Mouse (Mus musculus): ENCODE results near the gene Zcchc2. TPM values are rescaled to one million over a fixed set of nuclear protein-coding genes. Genes with fewer than 3 reads are reported as not detected.

The Zcchc2 gene
- polyA plus RNA-seq, 1 experiment from 2014 or later: 2.4 TPM

GRCm38 (mm10) chr1:105993196-105993595 is 3.0 kb downstream of the Zcchc2 start:
- Histone ChIP-seq H3K27ac (ENCODE audit: low read depth, low read length) (peak overlapping the region; percentile 71), H3K36me3 (ENCODE audit: control insufficient read depth, insufficient read depth, low read length) (no peaks in the 10 kb centered on the region), H3K27me3 (ENCODE audit: control insufficient read depth, insufficient read depth, low read length) (no peaks in the 10 kb centered on the region), H3K4me1 (ENCODE audit: control insufficient read depth, insufficient read depth, low read length) (peaks cover 20% of the 10 kb centered on the region; the same call in 1 of the 2 replicates), H3K4me2 (peak overlapping the region; percentile 95), H3K9ac (ENCODE audit: low read depth, low read length) (peak overlapping the region; percentile 85), H3K9me3 (replicated peaks; ENCODE audit: control insufficient read depth, low read length) (no peaks in the 10 kb centered on the region), H3K4me3 (ENCODE audit: low read depth, low read length) (peak overlapping the region; percentile 71)
- ATAC-seq (replicated peaks; ENCODE audit: insufficient number of reproducible peaks, low FRiP score, low TSS enrichment): no peak
- 7% methylated on average over 7 of the region's 7 CpGs for WGBS (ENCODE audit: insufficient replicate concordance)

- peak; percentile 76 for ATAC-seq (replicated peaks; ENCODE audit: insufficient number of reproducible peaks, low FRiP score, low TSS enrichment)
These were observed 3.5 kb downstream of the Zcchc2 start for GRCm38 (mm10) chr1:105993601-105994209.

DNA sequence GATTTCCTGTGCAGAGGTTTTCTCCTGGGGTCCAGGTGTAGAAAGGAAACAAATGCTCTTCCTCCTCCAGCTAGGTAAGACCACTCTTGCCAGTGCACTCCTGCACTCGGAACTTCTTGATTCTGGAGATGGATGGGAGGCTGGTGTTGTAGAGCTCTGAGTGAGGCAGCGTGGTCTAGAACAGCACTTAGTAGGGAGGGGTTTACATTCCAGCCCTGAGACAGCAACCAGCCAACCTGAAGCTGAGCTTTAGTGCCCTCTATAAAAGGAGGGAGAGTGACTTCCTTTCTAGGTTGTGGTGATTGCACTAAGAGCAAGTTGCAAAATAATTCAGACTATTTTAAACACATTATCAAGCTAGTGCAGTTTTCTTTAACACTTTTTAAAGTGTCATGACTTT is 5.8 kb downstream of the Zcchc2 start:
- no peaks in the 10 kb centered on the region for H3K27me3 ChIP-seq (ENCODE audit: control insufficient read depth, insufficient read depth, low read length)
- no peak overlapping the region for H3K4me2 ChIP-seq
- H3K4me1 ChIP-seq (ENCODE audit: control insufficient read depth, insufficient read depth, low read length): peaks cover 17% of the 10 kb centered on the region; the same call in 1 of the 2 replicates
- H3K9me3 ChIP-seq (replicated peaks; ENCODE audit: control insufficient read depth, low read length): no peaks in the 10 kb centered on the region
- no peak overlapping the region for H3K27ac ChIP-seq (ENCODE audit: low read depth, low read length)
- WGBS (ENCODE audit: insufficient replicate concordance): 48% methylated on average over 2 of the region's 2 CpGs
- no peak overlapping the region for H3K4me3 ChIP-seq (ENCODE audit: low read depth, low read length)
- ATAC-seq (replicated peaks; ENCODE audit: insufficient number of reproducible peaks, low FRiP score, low TSS enrichment): no peak
- H3K9ac ChIP-seq (ENCODE audit: low read depth, low read length): no peak overlapping the region
- H3K36me3 ChIP-seq (ENCODE audit: control insufficient read depth, insufficient read depth, low read length): no peaks in the 10 kb centered on the region

More at GRCm38 (mm10) chr1:105993601-105994209, 3.5 kb downstream of the Zcchc2 start:
- no peaks in the 10 kb centered on the region for H3K9me3 ChIP-seq (replicated peaks; ENCODE audit: control insufficient read depth, low read length)
- H3K4me1 ChIP-seq (ENCODE audit: control insufficient read depth, insufficient read depth, low read length): peaks cover 17% of the 10 kb centered on the region; the same call in 1 of the 2 replicates
- H3K36me3 ChIP-seq (ENCODE audit: control insufficient read depth, insufficient read depth, low read length): no peaks in the 10 kb centered on the region
- peak overlapping the region; percentile 95 for H3K4me2 ChIP-seq
- under 1% methylated on average over 37 of the region's 37 CpGs for WGBS (ENCODE audit: insufficient replicate concordance)
- H3K4me3 ChIP-seq (ENCODE audit: low read depth, low read length): peak overlapping the region; percentile 71
- no peaks in the 10 kb centered on the region for H3K27me3 ChIP-seq (ENCODE audit: control insufficient read depth, insufficient read depth, low read length)
- peak overlapping the region; percentile 71 for H3K27ac ChIP-seq (ENCODE audit: low read depth, low read length)
- H3K9ac ChIP-seq (ENCODE audit: low read depth, low read length): peak overlapping the region; percentile 85

DNA sequence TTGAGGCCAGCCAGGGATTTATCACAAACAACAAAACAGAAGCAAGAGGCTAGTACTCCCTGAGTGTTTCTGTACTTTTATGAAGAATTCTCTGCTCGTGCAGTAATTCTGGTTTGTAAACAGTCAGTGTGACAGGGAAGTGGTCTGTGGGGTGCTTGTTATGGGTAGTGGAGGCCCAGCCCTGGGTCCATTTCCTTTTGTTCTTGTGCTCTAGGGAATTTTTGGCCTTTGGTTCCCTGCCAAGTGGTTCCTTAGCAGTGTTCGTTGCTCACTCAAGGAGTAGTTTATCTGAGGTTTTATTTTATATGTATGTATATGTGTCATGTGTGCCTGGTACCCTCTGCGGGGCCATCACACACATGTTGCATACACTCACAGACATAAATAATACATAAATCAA is 7.1 kb downstream of the Zcchc2 start:
- no peaks in the 10 kb centered on the region for H3K36me3 ChIP-seq (ENCODE audit: control insufficient read depth, insufficient read depth, low read length)
- H3K4me3 ChIP-seq (ENCODE audit: low read depth, low read length): no peak overlapping the region
- no peaks in the 10 kb centered on the region for H3K27me3 ChIP-seq (ENCODE audit: control insufficient read depth, insufficient read depth, low read length)
- no peak overlapping the region for H3K9ac ChIP-seq (ENCODE audit: low read depth, low read length)
- H3K27ac ChIP-seq (ENCODE audit: low read depth, low read length): no peak overlapping the region
- peaks cover 14% of the 10 kb centered on the region; the same call in 1 of the 2 replicates for H3K4me1 ChIP-seq (ENCODE audit: control insufficient read depth, insufficient read depth, low read length)
- no peaks in the 10 kb centered on the region for H3K9me3 ChIP-seq (replicated peaks; ENCODE audit: control insufficient read depth, low read length)
- WGBS (ENCODE audit: insufficient replicate concordance): 56% methylated on average over 3 of the region's 3 CpGs
- H3K4me2 ChIP-seq: no peak overlapping the region
- ATAC-seq (replicated peaks; ENCODE audit: insufficient number of reproducible peaks, low FRiP score, low TSS enrichment): no peak

DNA sequence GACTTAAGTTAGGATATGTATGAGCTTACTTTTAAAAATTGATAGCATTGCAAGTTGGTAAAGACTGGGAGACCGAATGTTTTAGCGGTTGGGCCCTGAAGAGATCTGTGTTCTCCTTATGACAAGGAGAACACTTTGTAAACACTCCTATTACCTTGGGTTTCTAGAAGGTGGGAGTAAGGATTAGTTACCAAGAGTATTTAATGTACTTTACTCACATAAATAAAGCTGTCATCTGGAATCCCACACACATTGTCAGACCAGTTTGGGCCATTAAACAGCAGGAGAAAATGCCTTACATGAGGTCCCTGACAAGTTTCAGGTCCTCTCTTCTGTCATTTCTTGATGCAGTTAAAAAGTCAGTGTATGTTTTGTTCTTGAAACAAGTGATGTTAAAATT is 9.6 kb downstream of the Zcchc2 start:
- no peak for ATAC-seq (replicated peaks; ENCODE audit: insufficient number of reproducible peaks, low FRiP score, low TSS enrichment)
- Histone ChIP-seq H3K9me3 (replicated peaks; ENCODE audit: control insufficient read depth, low read length) (no peaks in the 10 kb centered on the region), H3K4me1 (ENCODE audit: control insufficient read depth, insufficient read depth, low read length) (peaks cover 8% of the 10 kb centered on the region; the same call in 1 of the 2 replicates), H3K4me3 (ENCODE audit: low read depth, low read length) (no peak overlapping the region), H3K27ac (ENCODE audit: low read depth, low read length) (no peak overlapping the region), H3K4me2 (no peak overlapping the region), H3K36me3 (ENCODE audit: control insufficient read depth, insufficient read depth, low read length) (peaks cover 6% of the 10 kb centered on the region; the same call in 1 of the 2 replicates), H3K9ac (ENCODE audit: low read depth, low read length) (no peak overlapping the region), H3K27me3 (ENCODE audit: control insufficient read depth, insufficient read depth, low read length) (no peaks in the 10 kb centered on the region)
- WGBS (ENCODE audit: insufficient replicate concordance): 94% methylated on average over 2 of the region's 2 CpGs

DNA sequence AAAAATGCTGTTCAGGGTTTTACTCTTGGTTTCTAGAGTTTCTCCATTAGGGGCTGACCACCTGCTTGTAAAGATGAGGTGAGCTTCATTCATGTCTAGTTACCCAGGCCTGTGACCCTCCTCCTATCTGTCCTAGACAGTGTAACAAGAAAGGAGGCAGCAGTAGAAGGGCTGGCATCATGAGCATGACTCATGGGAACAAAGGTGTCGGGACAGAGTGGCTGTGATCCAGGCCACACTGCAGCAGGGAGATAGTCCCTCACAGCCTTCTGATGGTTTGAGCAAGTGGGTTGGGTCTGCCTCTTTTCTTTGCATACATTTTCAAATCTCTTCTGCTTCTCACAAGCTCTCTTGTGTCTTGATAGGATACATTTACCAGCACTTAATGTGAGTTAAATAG is 17.4 kb downstream of the Zcchc2 start:
- H3K27me3 ChIP-seq (ENCODE audit: control insufficient read depth, insufficient read depth, low read length): no peaks in the 10 kb centered on the region
- H3K27ac ChIP-seq (ENCODE audit: low read depth, low read length): no peak overlapping the region
- no peak overlapping the region for H3K4me2 ChIP-seq
- H3K36me3 ChIP-seq (ENCODE audit: control insufficient read depth, insufficient read depth, low read length): peaks cover 8% of the 10 kb centered on the region
- WGBS (ENCODE audit: insufficient replicate concordance): 63% methylated on average over 1 of the region's 1 CpGs
- H3K4me3 ChIP-seq (ENCODE audit: low read depth, low read length): no peak overlapping the region
- no peaks in the 10 kb centered on the region for H3K9me3 ChIP-seq (replicated peaks; ENCODE audit: control insufficient read depth, low read length)
- no peak for ATAC-seq (replicated peaks; ENCODE audit: insufficient number of reproducible peaks, low FRiP score, low TSS enrichment)
- H3K9ac ChIP-seq (ENCODE audit: low read depth, low read length): no peak overlapping the region
- no peaks in the 10 kb centered on the region for H3K4me1 ChIP-seq (ENCODE audit: control insufficient read depth, insufficient read depth, low read length)

DNA sequence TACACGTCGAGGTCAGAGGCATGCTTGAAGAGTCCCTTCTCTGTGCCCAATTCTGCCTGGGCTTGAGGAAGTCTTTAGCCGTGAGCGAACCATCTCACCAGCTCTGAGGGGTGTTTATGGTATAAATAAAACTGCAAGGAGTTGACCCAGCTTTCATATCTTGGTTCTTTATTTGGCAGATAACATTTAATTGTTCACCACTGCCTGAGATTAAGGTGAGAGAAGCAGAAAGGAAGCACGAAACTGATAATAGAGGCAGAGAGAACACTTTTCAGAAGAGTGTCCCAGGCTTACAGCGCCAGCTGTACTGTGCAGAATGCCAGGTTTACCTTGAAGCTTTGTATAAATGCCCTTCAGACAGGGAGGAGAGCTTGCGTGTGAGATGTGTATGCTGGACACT is 20.9 kb downstream of the Zcchc2 start:
- H3K4me3 ChIP-seq (ENCODE audit: low read depth, low read length): no peak overlapping the region
- WGBS (ENCODE audit: insufficient replicate concordance): 76% methylated on average over 7 of the region's 7 CpGs
- no peak for ATAC-seq (replicated peaks; ENCODE audit: insufficient number of reproducible peaks, low FRiP score, low TSS enrichment)
- no peaks in the 10 kb centered on the region for H3K27me3 ChIP-seq (ENCODE audit: control insufficient read depth, insufficient read depth, low read length)
- no peak overlapping the region for H3K27ac ChIP-seq (ENCODE audit: low read depth, low read length)
- peaks cover 2% of the 10 kb centered on the region for H3K36me3 ChIP-seq (ENCODE audit: control insufficient read depth, insufficient read depth, low read length)
- H3K9me3 ChIP-seq (replicated peaks; ENCODE audit: control insufficient read depth, low read length): no peaks in the 10 kb centered on the region
- H3K9ac ChIP-seq (ENCODE audit: low read depth, low read length): no peak overlapping the region
- H3K4me2 ChIP-seq: no peak overlapping the region
- no peaks in the 10 kb centered on the region for H3K4me1 ChIP-seq (ENCODE audit: control insufficient read depth, insufficient read depth, low read length)

- WGBS (ENCODE audit: insufficient replicate concordance): 75% methylated on average over 2 of the region's 2 CpGs
- no peaks in the 10 kb centered on the region for H3K9me3 ChIP-seq (replicated peaks; ENCODE audit: control insufficient read depth, low read length)
- H3K9ac ChIP-seq (ENCODE audit: low read depth, low read length): no peak overlapping the region
- H3K4me2 ChIP-seq: no peak overlapping the region
- no peak overlapping the region for H3K27ac ChIP-seq (ENCODE audit: low read depth, low read length)
- no peaks in the 10 kb centered on the region for H3K4me1 ChIP-seq (ENCODE audit: control insufficient read depth, insufficient read depth, low read length)
- H3K4me3 ChIP-seq (ENCODE audit: low read depth, low read length): no peak overlapping the region
- no peaks in the 10 kb centered on the region; the same call in 1 of the 2 replicates for H3K36me3 ChIP-seq (ENCODE audit: control insufficient read depth, insufficient read depth, low read length)
- ATAC-seq (replicated peaks; ENCODE audit: insufficient number of reproducible peaks, low FRiP score, low TSS enrichment): no peak
- no peaks in the 10 kb centered on the region for H3K27me3 ChIP-seq (ENCODE audit: control insufficient read depth, insufficient read depth, low read length)
These were observed 23.6 kb downstream of the Zcchc2 start for GRCm38 (mm10) chr1:106013759-106014158.

DNA sequence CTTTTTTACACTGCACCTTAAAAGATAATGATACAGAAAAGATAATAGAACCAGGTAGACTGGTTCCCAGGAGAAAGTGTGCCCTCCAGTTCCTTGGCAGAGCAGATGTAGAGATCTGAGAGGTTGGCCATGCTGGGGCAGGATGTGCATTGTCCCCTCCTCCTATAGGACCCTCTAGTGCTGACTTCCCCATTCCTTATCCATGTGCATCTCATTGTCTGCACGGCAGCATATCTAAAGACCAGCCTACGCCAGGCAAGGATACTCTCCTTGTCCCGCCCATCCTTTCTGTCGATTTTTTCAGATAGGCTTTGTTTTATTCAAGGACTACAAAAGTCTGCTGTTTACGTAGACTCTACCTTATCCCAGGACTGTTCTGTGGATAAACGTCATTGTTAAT is 26.1 kb downstream of the Zcchc2 start:
- Histone ChIP-seq H3K27me3 (ENCODE audit: control insufficient read depth, insufficient read depth, low read length) (no peaks in the 10 kb centered on the region), H3K4me1 (ENCODE audit: control insufficient read depth, insufficient read depth, low read length) (no peaks in the 10 kb centered on the region), H3K9ac (ENCODE audit: low read depth, low read length) (no peak overlapping the region), H3K27ac (ENCODE audit: low read depth, low read length) (no peak overlapping the region), H3K36me3 (ENCODE audit: control insufficient read depth, insufficient read depth, low read length) (no peaks in the 10 kb centered on the region; the same call in 1 of the 2 replicates), H3K4me3 (ENCODE audit: low read depth, low read length) (no peak overlapping the region), H3K9me3 (replicated peaks; ENCODE audit: control insufficient read depth, low read length) (no peaks in the 10 kb centered on the region), H3K4me2 (no peak overlapping the region)
- 74% methylated on average over 6 of the region's 6 CpGs for WGBS (ENCODE audit: insufficient replicate concordance)
- no peak for ATAC-seq (replicated peaks; ENCODE audit: insufficient number of reproducible peaks, low FRiP score, low TSS enrichment)
